Mouse (Mus musculus): ENCODE results near the gene Shroom4. TPM values are rescaled to one million over a fixed set of nuclear protein-coding genes. Genes with fewer than 3 reads are reported as not detected.

The Shroom4 gene
- 4.7 and 6.4 TPM in 2 replicates for total RNA-seq (2014; rRNA removed)
- polyA plus RNA-seq (2015; fragmentation: Nextera tagmentation; extraction: Ambion mirVana), result 0.68 and 0.95 TPM in 2 replicates

DNA sequence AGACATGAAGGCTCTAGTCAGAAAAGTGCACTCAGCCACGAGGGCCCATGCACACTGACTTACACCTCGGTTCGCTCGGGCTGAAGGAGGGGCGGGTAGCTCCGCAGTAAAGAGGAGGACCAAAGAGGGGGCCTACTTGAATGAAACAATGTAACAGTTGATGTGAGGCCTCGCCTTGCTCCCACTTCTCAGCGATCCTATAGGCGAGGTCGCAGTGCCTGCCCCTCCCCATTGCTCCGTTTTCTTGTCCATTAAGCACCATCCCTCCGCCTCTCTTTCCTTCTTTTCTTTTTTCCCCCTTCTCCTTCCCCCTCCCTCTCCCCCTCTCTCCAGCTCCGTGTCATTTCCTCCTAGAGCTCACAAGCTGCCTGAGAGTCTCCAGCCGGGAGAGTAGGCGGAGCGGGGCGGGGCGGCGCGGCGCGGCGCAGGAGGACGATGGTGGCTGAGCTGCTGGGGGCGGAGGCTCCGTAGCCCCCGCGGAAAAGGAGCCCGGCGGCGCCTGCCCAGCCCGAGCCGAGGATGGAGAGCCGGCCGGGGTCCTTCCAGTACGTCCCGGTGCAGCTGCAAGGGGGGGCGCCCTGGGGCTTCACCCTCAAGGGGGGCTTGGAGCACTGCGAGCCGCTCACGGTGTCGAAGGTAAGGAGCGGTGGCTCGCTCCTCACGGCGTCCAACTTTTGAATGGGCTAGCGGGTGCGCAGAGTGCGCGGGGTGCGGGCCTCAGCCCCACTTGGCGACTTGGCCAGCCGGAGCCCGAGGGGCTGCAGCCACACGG, at the start of gene Shroom4:
Gene Shroom4 (plus strand): TSS at position 229 of the 772 bp plus-strand sequence.
- Histone ChIP-seq H3K9me3 (ENCODE audit: low read length) (no peaks in the 10 kb centered on the region), H3K4me3 (ENCODE audit: low read length) (peak within 1 kb of the TSS; percentile 56), H3K27ac (peak within 1 kb of the TSS; percentile 74; the same call in 1 of the 2 replicates), H3K4me2 (ENCODE audit: low read depth, low read length) (peak within 1 kb of the TSS; percentile 64), H3K27me3 (ENCODE audit: insufficient read depth, low read length) (no peaks in the 10 kb centered on the region), H3K4me1 (ENCODE audit: insufficient read depth, low read length) (no peaks in the 10 kb centered on the region), H3K36me3 (ENCODE audit: insufficient read depth, low read length) (no peaks in the 10 kb centered on the region), H3K9ac (replicated peaks; ENCODE audit: low read length) (peak within 1 kb of the TSS; percentile 56)
- WGBS, result 22% methylated on average over 51 of the region's 55 CpGs
- ATAC-seq (peak; percentile 96), DNase-seq (ENCODE audit: low spot score) (peak; percentile 74)
- TF ChIP-seq CTCF (IDR thresholded peaks at IDR 0.05; ENCODE audit: low read depth), result no peak

DNA sequence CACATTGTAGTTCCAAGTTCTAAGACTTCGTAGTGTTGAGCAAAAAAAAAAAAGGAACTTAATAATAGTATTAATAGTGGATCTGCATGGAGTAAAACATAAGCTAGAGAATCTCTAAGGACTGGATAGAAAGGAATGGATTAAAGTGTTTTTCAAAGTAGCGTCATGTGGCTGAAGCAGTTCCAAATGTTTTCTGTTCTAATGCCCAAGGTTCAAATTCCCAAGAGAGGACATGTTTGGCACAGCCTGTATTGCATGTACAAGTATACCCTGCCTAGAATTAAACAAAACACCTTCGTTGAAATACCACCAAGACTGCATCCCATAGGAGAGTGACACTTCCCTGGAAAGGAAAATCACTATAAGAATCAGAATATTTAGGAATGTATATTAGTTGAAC, 42.8 kb upstream of the Shroom4 start:
- 68% methylated on average over 3 of the region's 3 CpGs for WGBS
- no peak for TF ChIP-seq CTCF (IDR thresholded peaks at IDR 0.05; ENCODE audit: low read depth)
- no peak overlapping the region for H3K4me3 ChIP-seq (ENCODE audit: low read length)
- no peaks in the 10 kb centered on the region for H3K9me3 ChIP-seq (ENCODE audit: low read length)
- no peak overlapping the region for H3K9ac ChIP-seq (replicated peaks; ENCODE audit: low read length)
- no peak for DNase-seq (ENCODE audit: low spot score)
- no peak overlapping the region for H3K27ac ChIP-seq
- H3K27me3 ChIP-seq (ENCODE audit: insufficient read depth, low read length), result no peaks in the 10 kb centered on the region
- no peak for ATAC-seq
- no peaks in the 10 kb centered on the region for H3K4me1 ChIP-seq (ENCODE audit: insufficient read depth, low read length)
- no peaks in the 10 kb centered on the region for H3K36me3 ChIP-seq (ENCODE audit: insufficient read depth, low read length)
- H3K4me2 ChIP-seq (ENCODE audit: low read depth, low read length), result no peak overlapping the region

DNA sequence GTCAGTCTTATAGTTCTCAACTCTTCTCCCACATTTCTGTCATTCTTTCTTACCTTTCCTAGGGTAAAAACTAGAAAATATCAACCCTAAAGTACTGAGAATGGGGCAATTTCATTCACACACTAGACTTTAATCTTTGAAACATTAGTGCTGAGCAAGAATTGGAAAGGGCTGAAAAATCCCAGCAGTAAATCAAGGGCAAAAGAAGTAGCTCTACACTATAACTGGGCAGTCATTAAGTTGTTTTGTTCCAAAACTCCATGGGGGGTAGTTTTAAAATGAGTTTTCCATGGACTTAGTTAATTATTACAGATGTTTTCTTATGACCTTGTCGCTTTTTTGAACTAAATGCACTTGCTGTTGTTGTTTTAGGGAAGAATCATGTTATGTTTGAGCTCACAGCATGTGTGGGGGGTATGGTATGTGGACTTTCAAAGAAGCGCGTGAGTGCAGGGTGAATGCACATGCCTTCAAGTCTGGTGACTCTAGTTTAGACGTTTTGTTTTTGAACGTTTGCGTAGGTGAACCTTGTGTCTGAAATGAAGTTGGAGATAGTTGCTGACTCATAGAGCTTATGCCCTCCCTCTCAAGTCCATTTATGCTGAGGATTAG, 42.0 kb upstream of the Shroom4 start:
- 64% methylated on average over 6 of the region's 6 CpGs for WGBS
- no peak for ATAC-seq
- Histone ChIP-seq H3K9ac (replicated peaks; ENCODE audit: low read length) (no peak overlapping the region), H3K36me3 (ENCODE audit: insufficient read depth, low read length) (no peaks in the 10 kb centered on the region), H3K9me3 (ENCODE audit: low read length) (no peaks in the 10 kb centered on the region), H3K27ac (no peak overlapping the region), H3K4me1 (ENCODE audit: insufficient read depth, low read length) (no peaks in the 10 kb centered on the region), H3K4me2 (ENCODE audit: low read depth, low read length) (no peak overlapping the region), H3K27me3 (ENCODE audit: insufficient read depth, low read length) (no peaks in the 10 kb centered on the region), H3K4me3 (ENCODE audit: low read length) (no peak overlapping the region)
- no peak for DNase-seq (ENCODE audit: low spot score)
- no peak for TF ChIP-seq CTCF (IDR thresholded peaks at IDR 0.05; ENCODE audit: low read depth)

DNA sequence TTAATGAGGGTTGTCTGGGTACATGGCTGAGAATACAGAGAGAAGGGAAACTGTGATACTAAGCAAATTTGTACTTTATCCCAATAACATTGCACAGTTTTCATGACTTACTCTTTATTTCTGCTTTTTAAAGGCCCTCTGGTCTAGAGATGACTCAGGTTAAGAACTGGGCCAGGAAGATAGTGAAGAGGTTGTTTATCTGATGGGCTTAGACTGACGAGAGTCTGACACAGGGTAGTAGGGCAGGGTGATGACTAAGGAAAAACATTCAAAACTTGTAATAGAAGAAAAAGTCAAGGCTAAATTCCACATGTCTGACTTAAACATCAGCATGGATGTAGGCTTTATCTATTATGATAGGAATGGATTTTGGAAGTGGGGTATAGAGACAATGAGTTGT, 30.8 kb upstream of the Shroom4 start:
- ATAC-seq (no peak), DNase-seq (ENCODE audit: low spot score) (no peak)
- Histone ChIP-seq H3K36me3 (ENCODE audit: insufficient read depth, low read length) (no peaks in the 10 kb centered on the region), H3K9ac (replicated peaks; ENCODE audit: low read length) (no peak overlapping the region), H3K27me3 (ENCODE audit: insufficient read depth, low read length) (no peaks in the 10 kb centered on the region), H3K9me3 (ENCODE audit: low read length) (no peaks in the 10 kb centered on the region), H3K4me3 (ENCODE audit: low read length) (no peak overlapping the region), H3K4me1 (ENCODE audit: insufficient read depth, low read length) (no peaks in the 10 kb centered on the region), H3K4me2 (ENCODE audit: low read depth, low read length) (no peak overlapping the region), H3K27ac (no peak overlapping the region)
- TF ChIP-seq CTCF (IDR thresholded peaks at IDR 0.05; ENCODE audit: low read depth), result no peak
- 72% methylated on average over 1 of the region's 1 CpGs for WGBS

DNA sequence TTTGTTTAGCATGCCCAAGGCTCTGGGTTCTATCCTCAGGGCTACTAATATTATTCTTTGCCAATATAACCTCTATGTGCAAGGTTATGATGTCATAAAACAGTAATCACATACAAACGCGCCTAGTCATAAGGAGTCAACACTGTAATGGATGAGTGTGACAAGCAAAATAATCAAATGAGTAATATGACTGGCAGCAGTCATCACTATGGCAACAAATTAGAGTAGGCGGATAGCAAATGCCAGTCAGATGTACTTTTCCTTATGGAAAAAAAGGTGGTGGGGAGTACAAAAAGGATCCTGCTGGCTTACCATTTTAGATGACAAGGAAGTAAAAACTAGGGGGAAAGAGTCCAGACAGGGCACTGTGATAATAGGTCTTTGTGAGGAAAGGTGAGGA, 28.9 kb upstream of the Shroom4 start:
- H3K9ac ChIP-seq (replicated peaks; ENCODE audit: low read length), result no peak overlapping the region
- no peaks in the 10 kb centered on the region for H3K36me3 ChIP-seq (ENCODE audit: insufficient read depth, low read length)
- no peak for ATAC-seq
- TF ChIP-seq CTCF (IDR thresholded peaks at IDR 0.05; ENCODE audit: low read depth), result no peak
- H3K4me2 ChIP-seq (ENCODE audit: low read depth, low read length), result no peak overlapping the region
- no peak overlapping the region for H3K27ac ChIP-seq
- H3K4me3 ChIP-seq (ENCODE audit: low read length), result no peak overlapping the region
- H3K27me3 ChIP-seq (ENCODE audit: insufficient read depth, low read length), result no peaks in the 10 kb centered on the region
- no peaks in the 10 kb centered on the region for H3K4me1 ChIP-seq (ENCODE audit: insufficient read depth, low read length)
- 90% methylated on average over 3 of the region's 3 CpGs for WGBS
- no peaks in the 10 kb centered on the region for H3K9me3 ChIP-seq (ENCODE audit: low read length)
- DNase-seq (ENCODE audit: low spot score), result no peak

DNA sequence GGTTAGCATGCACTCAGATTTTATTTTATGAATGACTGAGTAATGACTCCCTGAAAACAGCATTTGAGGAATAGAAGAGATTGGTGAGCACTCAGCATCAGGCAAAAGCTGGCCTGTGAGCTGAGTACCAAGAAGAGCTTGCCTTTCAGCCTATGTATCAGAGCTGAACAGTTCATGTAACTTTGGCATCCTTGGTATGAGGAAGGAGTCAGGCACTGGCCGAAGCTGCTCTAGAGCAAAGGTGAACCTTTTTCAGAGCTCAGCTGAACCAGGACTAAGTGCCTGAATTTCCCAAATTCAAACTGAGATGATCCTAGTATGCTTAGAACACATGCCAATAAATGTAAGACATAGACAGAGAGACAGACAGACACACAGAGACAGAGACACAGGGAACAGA, 5.8 kb upstream of the Shroom4 start:
- Histone ChIP-seq H3K4me1 (ENCODE audit: insufficient read depth, low read length) (no peaks in the 10 kb centered on the region), H3K4me3 (ENCODE audit: low read length) (no peak overlapping the region), H3K9ac (replicated peaks; ENCODE audit: low read length) (no peak overlapping the region), H3K36me3 (ENCODE audit: insufficient read depth, low read length) (no peaks in the 10 kb centered on the region), H3K4me2 (ENCODE audit: low read depth, low read length) (no peak overlapping the region), H3K9me3 (ENCODE audit: low read length) (no peaks in the 10 kb centered on the region), H3K27me3 (ENCODE audit: insufficient read depth, low read length) (no peaks in the 10 kb centered on the region), H3K27ac (no peak overlapping the region)
- TF ChIP-seq CTCF (IDR thresholded peaks at IDR 0.05; ENCODE audit: low read depth), result no peak
- 66% methylated on average over 1 of the region's 1 CpGs for WGBS
- ATAC-seq (no peak), DNase-seq (ENCODE audit: low spot score) (no peak)

DNA sequence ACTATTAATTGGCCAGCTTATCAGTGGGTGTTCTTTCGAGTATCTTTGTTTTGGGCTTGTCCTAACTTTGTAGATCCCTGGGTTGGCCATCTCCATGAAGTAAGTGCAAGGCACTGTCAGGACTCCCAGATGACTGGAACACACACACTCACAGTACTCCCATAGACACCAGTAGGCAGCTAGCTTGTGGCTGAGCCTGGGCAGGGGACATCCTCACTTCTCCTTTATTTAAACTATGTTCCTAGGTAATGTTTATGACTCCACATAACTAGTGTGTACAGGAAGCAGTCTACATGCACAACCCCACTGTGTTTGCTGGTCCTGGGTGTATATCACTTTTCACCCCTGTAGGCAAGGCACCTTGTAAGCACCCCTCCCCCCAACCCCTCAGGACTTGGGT, 461 bp upstream of the Shroom4 start:
- no peaks in the 10 kb centered on the region for H3K9me3 ChIP-seq (ENCODE audit: low read length)
- ATAC-seq (no peak), DNase-seq (ENCODE audit: low spot score) (no peak)
- peak overlapping the region; percentile 56 for H3K4me3 ChIP-seq (ENCODE audit: low read length)
- WGBS, result 60% methylated on average over 1 of the region's 1 CpGs
- no peak overlapping the region for H3K27ac ChIP-seq
- H3K4me1 ChIP-seq (ENCODE audit: insufficient read depth, low read length), result no peaks in the 10 kb centered on the region
- H3K36me3 ChIP-seq (ENCODE audit: insufficient read depth, low read length), result no peaks in the 10 kb centered on the region
- H3K9ac ChIP-seq (replicated peaks; ENCODE audit: low read length), result no peak overlapping the region
- no peak for TF ChIP-seq CTCF (IDR thresholded peaks at IDR 0.05; ENCODE audit: low read depth)
- H3K4me2 ChIP-seq (ENCODE audit: low read depth, low read length), result peak overlapping the region; percentile 64
- H3K27me3 ChIP-seq (ENCODE audit: insufficient read depth, low read length), result no peaks in the 10 kb centered on the region

Data from hindbrain, postnatal 0 days (tissue).